Mouse (Mus musculus) mammary gland, adult 2 months (tissue): ENCODE measurements around the gene Nfkbiz. TPM values are rescaled to one million over a fixed set of nuclear protein-coding genes. Genes with fewer than 3 reads are reported as not detected.

Experiments used
- polyA plus RNA-seq: library from polyadenylated mRNA; depleted of rRNA; stranded (reverse); fragments of >200 nt; gene quantifications from 2 replicates; pipeline ENCODE4 v1.2.3, GENCODE M21; 2012; ENCODE audit warnings: low replicate concordance; rRNA removed

Gene Nfkbiz
- polyA plus RNA-seq = 8.4 and 19.2 TPM in 2 replicates

GRCm38 (mm10) chr16:55838510-55839474 lies at the start of gene Nfkbiz:
Gene Nfkbiz, minus strand, starts transcription at chr16:55838899.

Other genes with a start within 250 kb of the Nfkbiz start
- 2.3 and 2.6 TPM in 2 replicates for gene Nxpe3, start 56.4 kb upstream of the Nfkbiz start, polyA plus RNA-seq
- gene Cep97, start 96.0 kb upstream of the Nfkbiz start, polyA plus RNA-seq = 1.0 and 2.3 TPM in 2 replicates
- 68.1 and 118 TPM in 2 replicates for gene Rpl24, start 127.4 kb upstream of the Nfkbiz start, polyA plus RNA-seq
- 3.9 and 4.3 TPM in 2 replicates for gene Zbtb11, start 135.0 kb upstream of the Nfkbiz start, polyA plus RNA-seq
- 6.2 and 21.3 TPM in 2 replicates for gene Pcnp, start 190.8 kb upstream of the Nfkbiz start, polyA plus RNA-seq
- 2.4 and 3.7 TPM in 2 replicates for gene Trmt10c, start 198.9 kb upstream of the Nfkbiz start, polyA plus RNA-seq
- 2.0 and 5.1 TPM in 2 replicates for gene Senp7, start 209.4 kb upstream of the Nfkbiz start, polyA plus RNA-seq